Mouse (Mus musculus) C2C12 (cell line): Measurements from ENCODE around the gene Map4k3. TPM values are rescaled to one million over a fixed set of nuclear protein-coding genes. Genes with fewer than 3 reads are reported as not detected.

ENCODE experiments used
- H3K27me3 ChIP-seq: one replicate; pipeline ENCODE4 v1.6.1; 2011; ENCODE audit not compliant: control insufficient read depth, insufficient read depth, insufficient read length
- H3K36me3 ChIP-seq: one replicate; pipeline ENCODE4 v1.6.1; 2011; ENCODE audit not compliant: control insufficient read depth, insufficient read depth
- H3K4me3 ChIP-seq: one replicate; pipeline ENCODE4 v1.5.1; 2011; ENCODE audit warnings: mild to moderate bottlenecking, control low read depth; ENCODE audit not compliant: poor library complexity, insufficient read depth, severe bottlenecking
- H3K79me2 ChIP-seq: one replicate; pipeline ENCODE4 v1.6.1; 2011; ENCODE audit not compliant: control insufficient read depth, insufficient read depth
- H3K79me3 ChIP-seq: one replicate; pipeline ENCODE4 v1.6.1; 2011; ENCODE audit warnings: low read depth, control low read depth
- H3ac ChIP-seq: one replicate; pipeline ENCODE3; 2011; ENCODE audit warnings: low read depth; ENCODE audit not compliant: control insufficient read depth, insufficient read length
- CEBPB ChIP-seq: IDR thresholded peaks from one replicate; pipeline ENCODE4 v1.6.1; 2011; ENCODE audit warnings: low read depth, mild to moderate bottlenecking, control low read depth, moderate library complexity
- CTCF ChIP-seq: IDR thresholded peaks from one replicate; pipeline ENCODE4 v1.5.1; 2011; ENCODE audit not compliant: control insufficient read depth, insufficient read depth, insufficient read length
- FOSL1 ChIP-seq: IDR thresholded peaks from one replicate; pipeline ENCODE4 v1.8.0; 2011; ENCODE audit warnings: mild to moderate bottlenecking, low read length; ENCODE audit not compliant: poor library complexity, insufficient read depth, severe bottlenecking
- MAX ChIP-seq: IDR thresholded peaks from one replicate; pipeline ENCODE4 v1.6.1; 2011; ENCODE audit warnings: mild to moderate bottlenecking, control low read depth
- MYOD1 ChIP-seq: IDR thresholded peaks from one replicate; pipeline ENCODE4 v1.6.1; 2011; ENCODE audit warnings: low read depth; ENCODE audit not compliant: control insufficient read depth, insufficient read length
- MYOG ChIP-seq: IDR thresholded peaks from one replicate; pipeline ENCODE4 v1.6.1; 2011; ENCODE audit not compliant: control insufficient read depth, insufficient read length; ENCODE audit errors: extremely low read depth
- USF1 ChIP-seq: IDR thresholded peaks from one replicate; pipeline ENCODE4 v1.6.1; 2011; ENCODE audit warnings: low read depth, mild to moderate bottlenecking, control low read depth, moderate library complexity
- polyA plus RNA-seq: library from polyadenylated mRNA; unstranded; fragments of >200 nt; fragmentation: generic; extraction: Trizol; gene quantifications from one replicate; pipeline ENCODE4 v1.2.1, GENCODE M21; 2012; ENCODE audit warnings: missing spikeins

The Map4k3 gene
- polyA plus RNA-seq, 1 experiment, result 3.0 TPM

DNA sequence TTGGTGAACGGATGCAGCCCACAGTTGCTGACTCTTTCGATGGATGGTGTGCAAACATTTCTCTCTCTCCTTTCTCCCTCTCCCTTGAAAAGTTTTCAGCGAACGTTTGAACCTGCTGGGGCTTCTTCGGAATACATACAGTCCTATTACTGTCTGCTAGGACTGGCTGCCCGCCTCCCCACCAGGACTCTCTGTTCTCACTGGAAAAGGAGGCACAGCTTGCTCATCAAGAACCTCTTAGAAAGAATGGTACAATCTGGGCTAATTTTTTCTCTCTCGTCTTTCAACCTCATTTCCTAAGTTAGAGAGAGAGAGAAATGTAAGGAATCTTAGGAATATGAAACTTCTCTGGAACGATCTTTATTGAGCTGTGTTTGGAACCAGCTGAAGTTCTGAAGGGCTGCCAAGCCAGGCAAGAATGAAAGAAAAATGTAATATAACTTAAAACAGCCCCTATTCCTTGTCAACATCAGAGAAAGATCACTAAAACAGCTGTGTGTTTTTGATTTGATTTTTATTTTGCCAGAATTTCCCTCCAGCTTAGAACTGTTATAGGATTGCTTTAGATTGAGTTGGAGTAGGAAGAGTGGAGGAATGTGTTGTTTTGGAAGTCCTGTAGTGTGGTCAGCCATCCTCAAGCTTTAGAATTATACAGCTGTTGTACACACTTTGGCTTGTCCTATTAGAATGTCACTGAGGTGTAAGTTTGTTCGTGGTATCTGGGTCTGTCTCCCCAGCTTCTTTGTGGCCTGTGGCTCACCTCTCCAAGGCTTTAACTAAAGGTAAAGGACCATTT lies 27.0 kb upstream of the Map4k3 start:
- H3K27me3 ChIP-seq, result no peaks in the 10 kb centered on the region
- no peaks in the 10 kb centered on the region for H3K79me3 ChIP-seq
- TF ChIP-seq FOSL1, result no peak
- no peak for TF ChIP-seq MYOD1
- no peak for TF ChIP-seq MYOG
- TF ChIP-seq USF1, result no peak
- no peak for TF ChIP-seq CTCF
- TF ChIP-seq CEBPB, result no peak
- no peak for TF ChIP-seq MAX
- no peaks in the 10 kb centered on the region for H3K79me2 ChIP-seq
- no peaks in the 10 kb centered on the region for H3K36me3 ChIP-seq
- H3K4me3 ChIP-seq, result no peak overlapping the region
- no peak overlapping the region for H3ac ChIP-seq

DNA sequence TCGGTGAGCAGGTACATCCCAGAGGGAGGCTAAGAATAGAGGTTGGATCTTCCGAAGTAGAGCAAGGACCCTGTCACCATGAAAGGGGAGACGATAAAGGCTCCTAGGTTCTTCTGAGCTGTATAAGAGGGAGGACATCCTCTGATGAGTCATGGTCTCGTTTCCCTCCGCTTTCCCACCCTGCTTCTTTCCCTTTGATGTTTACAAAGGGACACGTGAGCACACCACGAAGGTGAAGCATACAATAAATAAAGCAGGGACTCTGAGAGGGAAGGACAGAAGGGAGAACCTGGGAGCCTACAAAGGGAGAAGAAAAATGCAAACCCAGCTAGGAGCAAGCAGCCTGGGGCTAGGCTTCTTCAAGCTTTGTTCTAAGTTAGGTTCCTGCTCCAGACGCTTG lies 26.3 kb upstream of the Map4k3 start:
- H3K79me2 ChIP-seq, result no peaks in the 10 kb centered on the region
- TF ChIP-seq MYOD1, result no peak
- TF ChIP-seq CTCF, result no peak
- no peak for TF ChIP-seq CEBPB
- TF ChIP-seq MYOG, result no peak
- no peak for TF ChIP-seq FOSL1
- no peak for TF ChIP-seq MAX
- TF ChIP-seq USF1, result no peak
- H3K4me3 ChIP-seq, result no peak overlapping the region
- no peaks in the 10 kb centered on the region for H3K79me3 ChIP-seq
- H3ac ChIP-seq, result no peak overlapping the region
- no peaks in the 10 kb centered on the region for H3K27me3 ChIP-seq
- no peaks in the 10 kb centered on the region for H3K36me3 ChIP-seq

GRCm38 (mm10) chr17:80752466-80752865 lies 24.2 kb upstream of the Map4k3 start:
- Histone ChIP-seq H3K36me3 (no peaks in the 10 kb centered on the region), H3K4me3 (no peak overlapping the region), H3K27me3 (no peaks in the 10 kb centered on the region), H3ac (no peak overlapping the region), H3K79me2 (no peaks in the 10 kb centered on the region), H3K79me3 (no peaks in the 10 kb centered on the region)
- no peak for TF ChIP-seq MAX
- peak; percentile 63 for TF ChIP-seq MYOD1

DNA sequence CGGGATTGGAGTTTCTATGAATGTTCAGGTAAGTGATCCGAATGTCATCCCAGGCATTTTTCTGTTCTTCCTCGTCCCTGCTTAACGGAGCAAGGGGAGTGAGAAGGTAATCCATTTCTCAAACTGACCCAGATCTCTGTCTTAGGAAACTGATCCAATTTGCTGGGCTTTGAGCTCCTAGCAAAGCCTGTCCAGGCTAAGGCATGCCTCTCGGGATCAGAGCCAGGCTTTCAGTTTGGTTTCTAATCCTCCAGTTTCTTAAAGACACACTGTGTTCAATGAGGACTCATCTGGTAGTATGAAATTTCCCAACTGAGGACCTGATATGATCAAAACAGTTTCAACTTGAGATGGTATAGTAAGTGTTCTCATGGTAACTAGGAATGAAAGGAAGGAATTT lies 11.1 kb upstream of the Map4k3 start:
- TF ChIP-seq MYOG (no peak), USF1 (no peak), CTCF (no peak), CEBPB (no peak), MAX (no peak)
- Histone ChIP-seq H3K4me3 (no peak overlapping the region), H3ac (no peak overlapping the region)

GRCm38 (mm10) chr17:80734700-80735099 lies 6.4 kb upstream of the Map4k3 start:
- TF ChIP-seq CTCF, result no peak
- no peak for TF ChIP-seq MYOG
- no peak for TF ChIP-seq FOSL1
- TF ChIP-seq MAX, result no peak
- no peak for TF ChIP-seq CEBPB
- TF ChIP-seq MYOD1, result no peak
- TF ChIP-seq USF1, result no peak
- no peaks in the 10 kb centered on the region for H3K79me3 ChIP-seq
- H3ac ChIP-seq, result no peak overlapping the region
- no peaks in the 10 kb centered on the region for H3K27me3 ChIP-seq
- H3K36me3 ChIP-seq, result no peaks in the 10 kb centered on the region
- H3K4me3 ChIP-seq, result no peak overlapping the region
- H3K79me2 ChIP-seq, result no peaks in the 10 kb centered on the region

More for the DNA sequence above, 11.1 kb upstream of the Map4k3 start:
- no peaks in the 10 kb centered on the region for H3K36me3 ChIP-seq
- H3K27me3 ChIP-seq, result no peaks in the 10 kb centered on the region
- H3K79me2 ChIP-seq, result no peaks in the 10 kb centered on the region
- H3K79me3 ChIP-seq, result no peaks in the 10 kb centered on the region

DNA sequence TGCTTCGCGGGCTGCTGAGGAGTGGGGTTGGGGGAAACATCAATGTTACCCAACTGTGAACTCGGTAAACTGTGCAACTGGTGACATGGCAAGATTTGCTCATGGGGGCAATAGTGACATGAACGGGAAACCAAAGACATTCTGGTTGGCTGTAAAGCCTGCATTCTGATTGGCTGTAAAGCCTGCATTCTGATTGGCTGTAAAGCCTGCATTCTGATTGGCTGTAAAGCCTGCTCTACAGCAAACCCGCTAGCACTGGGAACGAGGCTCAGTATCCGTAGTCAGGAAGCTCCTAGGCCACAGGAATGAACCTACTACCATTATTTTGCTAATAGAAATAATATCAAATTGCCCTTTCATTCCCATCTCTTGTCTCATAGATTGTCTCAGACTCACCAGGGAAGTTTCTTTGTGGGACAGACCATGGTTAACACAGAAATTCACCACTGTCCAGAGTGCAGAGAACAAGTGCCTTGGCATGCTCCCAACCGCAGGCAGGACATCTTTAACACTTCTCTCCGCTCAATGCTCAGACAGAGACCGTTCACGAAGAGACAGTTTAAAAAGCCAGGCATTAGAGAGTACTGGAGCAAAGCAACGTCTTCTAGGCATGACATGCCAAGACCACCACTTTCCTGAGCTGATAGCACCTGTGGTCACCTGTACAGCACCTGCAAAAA lies 5.0 kb upstream of the Map4k3 start:
- Histone ChIP-seq H3K79me3 (no peaks in the 10 kb centered on the region), H3K4me3 (no peak overlapping the region), H3ac (no peak overlapping the region), H3K36me3 (no peaks in the 10 kb centered on the region), H3K27me3 (no peaks in the 10 kb centered on the region), H3K79me2 (no peaks in the 10 kb centered on the region)
- TF ChIP-seq CTCF, result no peak
- no peak for TF ChIP-seq MAX
- no peak for TF ChIP-seq USF1
- no peak for TF ChIP-seq MYOD1
- no peak for TF ChIP-seq MYOG
- TF ChIP-seq FOSL1, result no peak
- TF ChIP-seq CEBPB, result no peak
